Mouse (Mus musculus) thymus, adult 2 months (tissue): ENCODE data around the gene Tnrc6c. TPM values are rescaled to one million over a fixed set of nuclear protein-coding genes. Genes with fewer than 3 reads are reported as not detected.
A peak's percentile ranks its signal among the peaks of the same experiment; 100 is the strongest.

Experiments used
- DNase-seq: peaks from one replicate; pipeline ENCODE4 v3.0.0; 2021
- H3K27ac ChIP-seq: fragments of 200-500 bp; 2 replicates; pipeline ENCODE4 v1.5.1; 2012; ENCODE audit warnings: low read length, control low read depth; ENCODE audit not compliant: control insufficient read depth, insufficient read depth
- H3K27me3 ChIP-seq: fragments of 200-500 bp; 2 replicates; pipeline ENCODE4 v1.6.1; 2012; ENCODE audit warnings: mild to moderate bottlenecking, low read length, moderate library complexity, mixed read lengths; ENCODE audit not compliant: control insufficient read depth, insufficient read depth
- H3K36me3 ChIP-seq: fragments of 200-500 bp; 2 replicates; pipeline ENCODE4 v1.6.1; 2012; ENCODE audit warnings: mild to moderate bottlenecking, low read length, moderate library complexity; ENCODE audit not compliant: control insufficient read depth, insufficient read depth
- H3K4me1 ChIP-seq: fragments of 200-500 bp; replicated peaks from 2 replicates; pipeline ENCODE4 v1.6.1; 2012; ENCODE audit warnings: low read length; ENCODE audit not compliant: control insufficient read depth, insufficient read depth
- H3K4me3 ChIP-seq: fragments of 200-500 bp; 2 replicates; pipeline ENCODE4 v1.5.1; 2012; ENCODE audit warnings: mild to moderate bottlenecking, low read length, control low read depth, moderate library complexity; ENCODE audit not compliant: control insufficient read depth, insufficient read depth
- CTCF ChIP-seq: fragments of 200-500 bp; IDR thresholded peaks from 2 replicates; pipeline ENCODE4 v1.5.1; 2012; ENCODE audit warnings: mild to moderate bottlenecking, control low read depth, low read length, moderate library complexity, borderline replicate concordance; ENCODE audit not compliant: control insufficient read depth, poor library complexity, insufficient read depth; ENCODE audit errors: extremely low read depth
- POLR2A ChIP-seq: fragments of 200-500 bp; IDR thresholded peaks from 2 replicates; pipeline ENCODE4 v1.6.1; 2012; ENCODE audit warnings: mild to moderate bottlenecking, low read length, control low read depth, moderate library complexity; ENCODE audit not compliant: control insufficient read depth, poor library complexity, insufficient read depth; ENCODE audit errors: extremely low read depth
- WGBS: fragments of 180-500 bp; shearing (Covaris S2); methylation state at CpG from one replicate; pipeline ENCODE4 v1.1.7; 2018; 5-methylcytosine and 5-hydroxymethylcytosine counted together
- polyA plus RNA-seq: library from polyadenylated mRNA; depleted of rRNA; stranded (reverse); fragments of >200 nt; gene quantifications from 2 replicates; pipeline ENCODE4 v1.2.3, GENCODE M21; 2012

Tnrc6c gene
- polyA plus RNA-seq, 1 experiment = 75.0 TPM

DNA sequence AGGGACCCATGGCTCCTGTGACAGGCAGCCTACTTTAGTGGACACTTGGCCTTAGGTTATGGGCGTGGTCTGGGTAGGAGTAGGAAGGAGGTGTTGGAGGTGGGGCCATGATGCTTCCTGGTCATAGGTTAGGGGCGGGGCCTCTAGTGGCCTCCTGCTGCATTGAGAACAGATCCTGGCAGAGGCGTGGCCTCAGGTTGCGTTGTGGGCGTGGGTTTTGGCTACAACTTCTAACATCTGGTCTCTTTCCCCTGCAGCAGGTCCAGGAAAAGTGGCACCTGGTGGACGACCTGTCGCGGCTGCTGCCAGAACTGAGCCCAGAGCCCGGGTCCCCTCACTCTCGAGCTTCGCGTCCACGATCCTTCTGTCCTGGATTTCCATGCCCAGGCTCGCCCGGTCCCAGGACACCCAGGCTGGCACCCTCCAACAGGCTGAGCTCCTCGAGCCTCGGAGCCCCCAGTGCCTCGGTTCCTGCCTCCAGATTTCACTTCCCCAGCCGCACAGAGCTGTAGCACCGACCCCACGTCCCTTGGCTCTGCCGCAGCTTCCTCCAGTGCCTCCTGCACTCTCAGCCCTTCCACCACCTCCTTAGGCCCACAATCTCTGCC is 138.3 kb downstream of the Tnrc6c start:
- no peak overlapping the region for H3K27ac ChIP-seq
- H3K27me3 ChIP-seq = no peaks in the 10 kb centered on the region
- H3K36me3 ChIP-seq = peaks cover 26% of the 10 kb centered on the region
- 14% methylated on average over 22 of the region's 22 CpGs for WGBS
- H3K4me3 ChIP-seq = no peak overlapping the region
- peak; percentile 51 for DNase-seq
- peaks cover 47% of the 10 kb centered on the region for H3K4me1 ChIP-seq
- TF ChIP-seq CTCF (no peak), POLR2A (no peak)

DNA sequence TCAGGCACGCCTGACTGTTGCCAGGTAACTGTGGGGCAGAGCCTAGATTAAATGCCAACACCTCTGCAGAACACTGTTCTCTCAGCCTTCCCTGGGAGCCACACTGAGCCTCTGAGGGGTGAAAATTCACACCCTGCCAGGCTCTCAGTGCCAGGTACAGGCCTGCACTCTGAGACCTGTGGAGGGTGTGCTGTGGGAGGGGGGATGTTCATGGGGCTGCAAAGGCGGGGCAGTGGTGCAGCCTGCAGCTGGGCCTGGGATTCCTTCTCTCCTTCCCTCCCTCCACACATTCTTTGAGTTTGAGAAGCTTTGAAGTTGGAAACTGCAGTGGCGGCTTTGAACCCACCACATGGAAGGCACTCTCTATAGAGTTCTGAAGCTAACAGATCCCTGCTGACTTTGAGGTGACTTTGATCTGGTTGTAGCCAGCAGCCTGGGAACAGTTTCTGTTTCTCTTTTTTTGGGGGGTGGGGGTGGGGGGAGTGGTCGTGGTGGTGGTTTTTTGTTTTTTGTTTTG is 140.0 kb downstream of the Tnrc6c start:
- no peak overlapping the region for H3K27ac ChIP-seq
- peaks cover 63% of the 10 kb centered on the region for H3K4me1 ChIP-seq
- no peak overlapping the region for H3K4me3 ChIP-seq
- DNase-seq = peak; percentile 33
- WGBS = 15% methylated on average over 4 of the region's 4 CpGs
- no peak for TF ChIP-seq CTCF
- TF ChIP-seq POLR2A = no peak
- H3K27me3 ChIP-seq = no peaks in the 10 kb centered on the region
- peaks cover 15% of the 10 kb centered on the region; the same call in 1 of the 2 replicates for H3K36me3 ChIP-seq

DNA sequence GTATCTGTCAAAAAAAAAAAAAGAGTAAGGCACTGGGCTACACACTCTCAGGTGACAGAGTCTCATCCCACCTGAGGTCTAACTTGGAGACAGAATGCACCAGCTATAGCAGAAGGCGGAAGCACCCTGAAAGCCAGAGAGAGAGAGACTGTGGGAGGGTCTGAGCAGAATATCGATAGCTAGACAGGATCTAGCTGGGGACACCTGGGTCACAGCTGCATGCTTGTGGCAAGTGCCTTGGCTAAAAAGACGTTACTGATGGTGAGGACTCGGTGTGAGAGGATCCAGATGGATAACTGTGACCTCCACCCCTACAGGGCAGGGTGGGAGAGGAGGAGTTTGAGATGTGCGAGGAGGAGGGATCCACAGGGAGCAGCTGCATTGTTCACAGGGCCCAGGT is 142.9 kb downstream of the Tnrc6c start:
- WGBS = 13% methylated on average over 5 of the region's 5 CpGs
- H3K4me3 ChIP-seq = no peak overlapping the region
- H3K36me3 ChIP-seq = peaks cover 5% of the 10 kb centered on the region; the same call in 1 of the 2 replicates
- no peak for TF ChIP-seq POLR2A
- no peak for TF ChIP-seq CTCF
- no peaks in the 10 kb centered on the region for H3K27me3 ChIP-seq
- no peak overlapping the region for H3K27ac ChIP-seq
- no peak for DNase-seq
- H3K4me1 ChIP-seq = peaks cover 51% of the 10 kb centered on the region

DNA sequence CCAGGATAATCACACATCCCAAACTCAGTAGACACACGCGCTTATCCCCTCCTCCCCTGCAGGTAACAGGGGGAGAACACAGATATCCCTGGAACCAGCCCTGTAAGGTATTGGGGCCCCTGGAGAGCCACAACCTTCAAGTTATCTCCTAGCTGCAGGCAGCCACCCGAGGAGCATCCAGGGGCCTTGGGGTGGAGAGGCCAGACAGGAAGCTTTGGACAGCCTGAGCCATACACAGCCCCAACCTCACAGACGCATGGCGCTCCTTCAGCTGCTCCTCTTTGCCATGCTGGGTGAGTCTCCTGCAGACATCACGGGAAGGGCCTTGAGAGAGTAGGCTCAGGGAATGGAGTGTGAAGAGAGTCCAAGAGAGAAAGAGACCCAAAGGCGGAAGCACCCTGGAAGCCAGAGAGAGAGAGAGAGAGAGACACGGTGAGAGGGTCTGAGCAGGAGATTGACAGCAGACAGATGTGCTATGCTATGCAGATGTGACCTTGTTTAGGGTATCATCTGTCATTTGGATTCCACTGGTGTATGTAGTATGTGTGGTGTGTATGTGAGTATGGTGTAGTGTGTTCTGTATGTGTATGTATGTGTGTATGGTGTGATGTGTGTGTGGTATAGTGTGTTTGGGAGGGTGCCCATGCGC is 143.5 kb downstream of the Tnrc6c start, which contains the start of gene 6030468B19Rik:
TSS of gene 6030468B19Rik (plus strand) at position 150 of the 649 bp plus-strand sequence.
- TF ChIP-seq POLR2A (no peak), CTCF (no peak)
- Histone ChIP-seq H3K36me3 (peaks cover 1% of the 10 kb centered on the region; the same call in 1 of the 2 replicates), H3K27me3 (no peaks in the 10 kb centered on the region), H3K27ac (no peak within 1 kb of the TSS; the same call in 1 of the 2 replicates), H3K4me3 (no peak within 1 kb of the TSS), H3K4me1 (peaks cover 44% of the 10 kb centered on the region)
- WGBS = 51% methylated on average over 9 of the region's 9 CpGs
- no peak for DNase-seq

DNA sequence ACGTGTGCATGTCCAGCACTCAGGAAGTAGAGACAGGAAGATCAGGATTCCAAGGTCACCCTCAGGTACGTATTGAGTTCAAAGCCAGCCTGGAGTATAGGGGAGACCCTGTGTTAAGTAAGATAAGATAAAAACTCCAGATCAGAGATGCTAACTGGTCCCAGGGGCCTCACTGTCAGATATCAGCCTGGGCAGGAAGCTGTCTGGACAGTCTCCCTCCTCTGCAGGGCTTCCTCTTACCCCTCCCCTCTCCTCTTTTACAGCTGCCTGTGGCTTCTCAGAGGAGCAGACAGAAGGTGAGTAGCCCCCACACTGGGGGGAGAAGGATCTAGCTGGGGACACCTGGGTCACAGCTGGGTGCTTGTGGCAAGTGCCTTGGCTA is 144.1 kb downstream of the Tnrc6c start:
- no peak overlapping the region for H3K27ac ChIP-seq
- H3K4me3 ChIP-seq = no peak overlapping the region
- H3K36me3 ChIP-seq = no peaks in the 10 kb centered on the region
- no peaks in the 10 kb centered on the region for H3K27me3 ChIP-seq
- DNase-seq = peak; percentile 43
- 2% methylated on average over 2 of the region's 2 CpGs for WGBS
- H3K4me1 ChIP-seq = peaks cover 42% of the 10 kb centered on the region
- TF ChIP-seq POLR2A = no peak
- no peak for TF ChIP-seq CTCF

DNA sequence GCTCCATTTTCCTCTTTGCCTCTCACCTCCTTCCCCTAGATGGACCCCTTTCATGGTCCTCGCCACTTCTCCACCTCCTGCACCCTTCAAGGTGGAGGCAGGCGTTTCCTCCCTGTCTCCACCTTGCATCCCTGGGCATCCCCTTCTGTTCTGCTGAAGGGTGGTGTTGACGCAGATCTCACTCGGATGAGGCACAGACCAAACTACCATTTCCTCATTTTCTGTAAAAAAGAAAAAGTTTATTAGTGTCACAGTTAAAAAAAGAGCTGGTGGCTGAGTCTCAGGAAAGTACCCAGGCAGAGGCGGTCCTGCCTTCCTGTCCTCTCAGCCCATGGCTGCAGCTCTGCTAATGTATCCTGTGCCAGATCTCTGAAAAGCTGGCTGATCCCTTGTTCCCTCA is 145.1 kb downstream of the Tnrc6c start:
- no peak for TF ChIP-seq CTCF
- no peak for TF ChIP-seq POLR2A
- H3K4me3 ChIP-seq = no peak overlapping the region
- no peak for DNase-seq
- peak overlapping the region; percentile 8; the same call in 1 of the 2 replicates for H3K27ac ChIP-seq
- peaks cover 35% of the 10 kb centered on the region for H3K4me1 ChIP-seq
- WGBS = 39% methylated on average over 5 of the region's 5 CpGs
- no peaks in the 10 kb centered on the region for H3K36me3 ChIP-seq
- no peaks in the 10 kb centered on the region for H3K27me3 ChIP-seq
